Mouse (Mus musculus) embryonic facial prominence, embryonic 15.5 days (tissue): Measurements from ENCODE around the gene Prss36. TPM values are rescaled to one million over a fixed set of nuclear protein-coding genes. Genes with fewer than 3 reads are reported as not detected.

Source experiments
- ATAC-seq: fragments of 200-750 bp; cut with Nextera tagmentation; 2 replicates; pipeline ENCODE4 v1.8.0; 2017; ENCODE audit warnings: low read depth, moderate TSS enrichment; ENCODE audit not compliant: insufficient number of reproducible peaks, low FRiP score, low TSS enrichment
- H3K27ac ChIP-seq: fragments of 300-500 bp; sonication (generic); replicated peaks from 2 replicates; pipeline ENCODE4 v1.5.1; 2015; ENCODE audit warnings: mild to moderate bottlenecking, inconsistent platforms
- H3K27me3 ChIP-seq: fragments of 300-500 bp; sonication (generic); 2 replicates; pipeline ENCODE4 v1.6.1; 2015; ENCODE audit warnings: inconsistent platforms
- H3K36me3 ChIP-seq: fragments of 300-500 bp; sonication (generic); 2 replicates; pipeline ENCODE4 v1.6.1; 2015; ENCODE audit warnings: mild to moderate bottlenecking, inconsistent platforms
- H3K4me1 ChIP-seq: fragments of 300-500 bp; sonication (generic); 2 replicates; pipeline ENCODE4 v1.6.1; 2015; ENCODE audit warnings: inconsistent platforms
- H3K4me2 ChIP-seq: fragments of 300-500 bp; sonication (generic); replicated peaks from 2 replicates; pipeline ENCODE4 v1.6.1; 2015; ENCODE audit warnings: mild to moderate bottlenecking, inconsistent platforms
- H3K4me3 ChIP-seq: fragments of 300-500 bp; sonication (generic); replicated peaks from 2 replicates; pipeline ENCODE4 v1.5.1; 2015; ENCODE audit warnings: mild to moderate bottlenecking, inconsistent platforms
- H3K9ac ChIP-seq: fragments of 300-500 bp; sonication (generic); 2 replicates; pipeline ENCODE4 v1.6.1; 2015; ENCODE audit warnings: inconsistent platforms
- H3K9me3 ChIP-seq: fragments of 300-500 bp; sonication (generic); replicated peaks from 2 replicates; pipeline ENCODE4 v1.6.1; 2016; ENCODE audit warnings: inconsistent platforms
- WGBS: fragments of 180-500 bp; shearing (Covaris S2); methylation state at CpG from one replicate; pipeline ENCODE4 v1.1.7; 2015; 5-methylcytosine and 5-hydroxymethylcytosine counted together
- polyA plus RNA-seq: library from polyadenylated mRNA; unstranded; fragments of >200 nt; fragmentation: Nextera tagmentation; extraction: Ambion mirVana; gene quantifications from 2 replicates; pipeline ENCODE4 v1.2.1, GENCODE M21; 2015

Prss36 gene
- polyA plus RNA-seq, 1 experiment from 2014 or later: 12.1 TPM

GRCm38 (mm10) chr7:127887191-127887590 is 59.3 kb downstream of the Prss36 start:
- WGBS: 77% methylated on average over 8 of the region's 8 CpGs
- Histone ChIP-seq H3K27ac (no peak overlapping the region), H3K4me3 (no peak overlapping the region), H3K4me1 (peaks cover 37% of the 10 kb centered on the region), H3K36me3 (peaks cover 78% of the 10 kb centered on the region), H3K9ac (no peak overlapping the region; the same call in 1 of the 2 replicates), H3K9me3 (no peaks in the 10 kb centered on the region), H3K4me2 (0 out of 2 replicates have a peak overlapping the region, but pooled peaks have one; percentile 6), H3K27me3 (no peaks in the 10 kb centered on the region)
- ATAC-seq: no peak

- 87% methylated on average over 6 of the region's 6 CpGs for WGBS
- Histone ChIP-seq H3K27ac (peak overlapping the region; percentile 6; the same call in 1 of the 2 replicates), H3K9me3 (no peaks in the 10 kb centered on the region), H3K4me3 (no peak overlapping the region), H3K36me3 (peaks cover 84% of the 10 kb centered on the region), H3K4me1 (peaks cover 37% of the 10 kb centered on the region), H3K4me2 (0 out of 2 replicates have a peak overlapping the region, but pooled peaks have one; percentile 6), H3K9ac (no peak overlapping the region), H3K27me3 (no peaks in the 10 kb centered on the region)
- ATAC-seq: no peak
Measured at GRCm38 (mm10) chr7:127886551-127886950, 60.0 kb downstream of the Prss36 start.

- H3K36me3 ChIP-seq: peaks cover 90% of the 10 kb centered on the region
- 35% methylated on average over 6 of the region's 6 CpGs for WGBS
- H3K4me1 ChIP-seq: peaks cover 37% of the 10 kb centered on the region
- H3K9me3 ChIP-seq: no peaks in the 10 kb centered on the region
- no peak for ATAC-seq
- no peaks in the 10 kb centered on the region for H3K27me3 ChIP-seq
- H3K4me2 ChIP-seq: no peak overlapping the region
- H3K4me3 ChIP-seq: no peak overlapping the region
- H3K27ac ChIP-seq: peak overlapping the region; percentile 6; the same call in 1 of the 2 replicates
- no peak overlapping the region for H3K9ac ChIP-seq
Measured at GRCm38 (mm10) chr7:127885951-127886350, 60.6 kb downstream of the Prss36 start.

Other genes with a start within 250 kb of the Prss36 start
- gene Bcl7c, start 237.8 kb downstream of the Prss36 start, polyA plus RNA-seq: 93.4 and 99.8 TPM in 2 replicates
- 25.9 and 29.8 TPM in 2 replicates for gene Ctf1, start 234.0 kb downstream of the Prss36 start, polyA plus RNA-seq
- gene Ctf2, start 214.6 kb downstream of the Prss36 start, polyA plus RNA-seq: 1.1 and 1.3 TPM in 2 replicates
- 5.2 and 5.7 TPM in 2 replicates for gene Fbxl19, start 202.2 kb downstream of the Prss36 start, polyA plus RNA-seq
- gene Orai3, start 176.9 kb downstream of the Prss36 start, polyA plus RNA-seq: 27.6 and 28.1 TPM in 2 replicates
- gene Setd1a, start 170.1 kb downstream of the Prss36 start, polyA plus RNA-seq: 26.3 and 27.0 TPM in 2 replicates
- not detected in 2 replicates for gene Gm49388, start 161.1 kb downstream of the Prss36 start, polyA plus RNA-seq
- gene Hsd3b7, start 146.1 kb downstream of the Prss36 start, polyA plus RNA-seq: 24.8 and 25.2 TPM in 2 replicates
- gene Stx4a, start 122.4 kb downstream of the Prss36 start, polyA plus RNA-seq: 58.9 and 69.6 TPM in 2 replicates
- gene Stx1b, start 122.2 kb downstream of the Prss36 start, polyA plus RNA-seq: 4.3 and 6.9 TPM in 2 replicates
- 9.7 and 10.9 TPM in 2 replicates for gene Zfp646, start 70.5 kb downstream of the Prss36 start, polyA plus RNA-seq
- gene Zfp668, start 69.9 kb downstream of the Prss36 start, polyA plus RNA-seq: 17.7 and 18.1 TPM in 2 replicates
- 2.4 and 4.6 TPM in 2 replicates for gene Prss53, start 55.8 kb downstream of the Prss36 start, polyA plus RNA-seq
- not detected in 2 replicates for gene Gm21974, start 51.3 kb downstream of the Prss36 start, polyA plus RNA-seq
- 234 and 262 TPM in 2 replicates for gene Vkorc1, start 51.1 kb downstream of the Prss36 start, polyA plus RNA-seq
- 108 and 112 TPM in 2 replicates for gene Bckdk, start 42.6 kb downstream of the Prss36 start, polyA plus RNA-seq
- 39.8 and 40.2 TPM in 2 replicates for gene Kat8, start 34.2 kb downstream of the Prss36 start, polyA plus RNA-seq
- gene Prss8, start 16.6 kb downstream of the Prss36 start, polyA plus RNA-seq: 15.8 and 17.2 TPM in 2 replicates
- 394 and 418 TPM in 2 replicates for gene Fus, start 20.7 kb upstream of the Prss36 start, polyA plus RNA-seq
- 102 and 112 TPM in 2 replicates for gene Pycard, start 47.1 kb upstream of the Prss36 start, polyA plus RNA-seq
- 3.6 and 5.2 TPM in 2 replicates for gene Trim72, start 57.2 kb upstream of the Prss36 start, polyA plus RNA-seq
- 1.6 and 1.8 TPM in 2 replicates for gene Itgam, start 115.9 kb upstream of the Prss36 start, polyA plus RNA-seq
- not detected in 2 replicates for gene Gm49368, start 116.0 kb upstream of the Prss36 start, polyA plus RNA-seq
- 0.14 and 0.19 TPM in 2 replicates for gene Itgax, start 182.8 kb upstream of the Prss36 start, polyA plus RNA-seq
- gene Itgad, start 207.7 kb upstream of the Prss36 start, polyA plus RNA-seq: not detected in 2 replicates